Mouse (Mus musculus): ENCODE data around the gene D630045J12Rik. TPM values are rescaled to one million over a fixed set of nuclear protein-coding genes. Genes with fewer than 3 reads are reported as not detected.

D630045J12Rik gene
- 7.8 and 9.5 TPM in 2 replicates for polyA plus RNA-seq (2015; fragmentation: Nextera tagmentation; extraction: Ambion mirVana)

DNA sequence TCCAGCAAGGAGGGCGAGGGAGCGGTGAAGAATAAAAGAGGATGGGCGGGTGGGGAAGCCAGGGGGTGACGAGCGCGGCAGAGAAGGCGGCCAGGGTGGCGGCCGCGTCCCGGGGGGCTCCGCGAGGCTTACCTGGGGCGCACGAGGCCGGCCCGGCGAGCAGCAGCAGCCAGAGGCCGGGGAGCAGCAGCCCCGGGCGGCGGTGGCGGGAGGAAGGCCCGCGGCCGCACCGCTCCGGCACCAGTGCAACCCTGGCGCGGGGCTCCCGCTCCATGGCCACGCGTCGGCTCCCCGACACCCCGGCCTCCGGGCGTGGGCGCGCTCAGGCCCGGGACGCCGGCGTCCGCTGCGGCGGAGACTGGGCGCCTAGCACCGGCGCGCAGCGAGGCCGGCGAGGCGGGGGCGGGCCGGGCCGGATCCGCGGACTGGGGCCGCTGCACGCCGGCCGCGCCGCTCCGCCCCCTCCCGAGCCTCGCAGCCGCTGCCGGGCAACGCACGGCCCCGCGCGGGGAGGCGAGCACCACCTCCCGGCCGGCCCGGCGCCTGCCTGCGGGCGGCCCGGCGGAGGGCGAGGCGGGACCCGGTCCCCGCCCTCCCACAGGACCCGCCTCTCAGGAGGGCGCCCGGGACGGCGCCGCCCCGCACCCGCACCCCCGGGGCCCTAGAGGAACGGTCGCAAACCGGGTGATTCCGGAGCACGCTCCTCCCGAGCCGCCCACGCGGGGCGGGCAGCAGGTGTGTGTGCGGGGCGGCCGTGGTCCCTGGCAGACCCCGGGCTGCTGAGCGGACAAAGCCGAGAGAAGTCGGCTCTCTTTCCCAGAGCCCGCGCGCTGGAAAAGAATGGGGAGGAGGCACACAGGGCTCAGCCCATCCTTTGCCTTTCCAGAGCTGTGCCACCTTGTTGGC, at the start of gene D630045J12Rik:
D630045J12Rik (minus strand) TSS at position 274 of the 906 bp plus-strand sequence.

DNA sequence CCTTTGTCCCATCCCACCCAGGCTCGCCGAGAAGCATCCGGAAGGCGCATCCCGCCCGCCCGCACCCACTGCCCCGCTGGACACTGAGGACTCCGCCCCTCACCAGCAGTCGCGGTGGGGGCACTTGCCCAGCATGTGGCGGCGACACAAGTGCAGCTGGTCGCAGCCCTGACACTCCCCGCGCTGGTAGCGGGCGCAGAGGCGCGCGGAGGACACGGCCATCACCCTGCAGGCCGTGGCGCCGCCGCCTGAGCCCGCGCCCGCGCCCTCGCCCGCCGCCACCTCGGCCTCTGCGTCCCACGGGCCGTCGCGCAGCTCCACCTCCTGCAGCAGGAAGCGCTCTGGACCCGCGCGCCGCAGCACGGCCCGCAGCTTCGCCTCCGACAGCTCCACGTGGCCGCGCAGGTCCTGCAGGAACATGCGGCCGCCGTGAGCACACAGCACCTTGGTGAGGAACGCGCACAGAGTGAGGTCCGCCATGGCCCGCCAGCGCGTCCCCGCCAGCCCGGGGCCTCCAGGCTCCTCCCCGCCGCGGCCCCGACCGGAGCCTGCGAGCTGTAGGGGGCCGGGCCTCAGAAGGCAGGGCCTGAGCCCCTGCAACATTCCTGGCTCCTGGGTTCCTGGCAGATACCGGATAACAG, 45.1 kb upstream of the D630045J12Rik start, which contains the start of gene Zc3hav1l:
Zc3hav1l (minus strand) TSS at position 499 of the 641 bp plus-strand sequence.

DNA sequence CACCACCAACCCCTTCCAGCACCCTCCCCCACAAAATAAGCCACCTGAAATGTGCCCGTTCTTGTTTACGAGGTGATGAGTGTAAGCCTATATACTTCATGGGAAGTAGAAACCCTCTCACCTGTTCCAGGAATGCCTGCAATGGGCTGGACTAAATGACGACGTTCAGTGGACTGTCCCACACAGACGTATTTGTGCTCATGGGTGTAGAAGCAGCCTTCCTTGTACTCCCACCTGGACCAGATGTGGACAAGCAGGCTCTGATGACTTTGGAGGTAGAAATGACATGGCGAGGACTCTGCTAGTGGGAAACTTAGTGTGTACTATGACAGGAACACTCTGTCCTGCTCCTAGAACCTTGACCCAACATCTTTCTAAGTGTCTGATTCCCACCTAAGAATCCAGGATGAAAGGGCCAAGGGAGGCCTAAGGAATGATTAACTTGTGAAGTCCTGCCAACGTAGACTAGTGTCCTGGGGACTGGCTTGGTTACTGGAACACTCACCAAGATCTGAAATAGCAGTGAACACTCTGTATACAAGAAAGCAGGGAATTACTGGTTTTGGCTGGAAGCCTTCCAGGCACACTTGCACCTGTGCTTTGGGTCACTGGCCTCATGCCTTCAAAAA, 129.5 kb downstream of the D630045J12Rik start, which contains the start of gene Atp6v0a4:
Atp6v0a4 (minus strand) TSS at position 380 of the 629 bp plus-strand sequence.

DNA sequence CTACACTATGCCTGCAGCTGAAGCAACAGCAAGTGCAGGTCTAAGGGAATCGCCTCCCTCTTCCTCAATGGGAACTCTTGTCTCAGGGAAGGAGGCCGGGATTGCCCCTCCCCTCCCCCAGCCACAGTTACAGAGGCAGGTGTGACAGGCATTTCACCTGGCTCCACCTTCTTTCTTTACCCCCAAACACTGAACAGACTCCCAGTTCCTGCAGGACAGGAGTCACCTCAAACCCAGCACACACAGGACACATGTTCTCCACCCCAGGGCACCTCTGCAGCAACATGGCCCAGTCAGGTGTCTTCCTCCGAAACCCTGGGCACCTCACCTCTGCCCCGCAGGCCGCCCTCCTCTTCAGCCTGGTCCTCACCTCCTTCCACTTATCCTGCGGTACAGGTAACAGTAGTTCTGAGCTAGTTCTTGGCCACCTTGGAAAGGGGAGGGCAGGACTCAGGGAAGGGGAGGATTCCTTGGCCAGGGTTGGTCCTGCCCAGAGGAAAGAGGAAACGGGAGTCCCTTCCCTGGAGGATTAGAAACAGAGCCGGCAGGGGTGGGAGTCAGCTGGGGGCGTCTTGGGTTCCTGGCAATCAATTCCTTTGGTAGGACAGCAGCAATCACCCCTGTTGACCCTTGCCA, 144.5 kb downstream of the D630045J12Rik start, which contains the start of gene Tmem213:
Tmem213 (plus strand) TSS at position 96 of the 636 bp plus-strand sequence.

Other genes starting within 250 kb of the D630045J12Rik start
- gene Svopl, start 207.0 kb downstream of the D630045J12Rik start, polyA plus RNA-seq (2015; fragmentation: Nextera tagmentation; extraction: Ambion mirVana), result 0.57 and 0.97 TPM in 2 replicates
- gene Tmem213, start 144.8 kb downstream of the D630045J12Rik start, polyA plus RNA-seq (2015; fragmentation: Nextera tagmentation; extraction: Ambion mirVana), result not detected in 2 replicates
- gene Atp6v0a4, start 129.4 kb downstream of the D630045J12Rik start, polyA plus RNA-seq (2015; fragmentation: Nextera tagmentation; extraction: Ambion mirVana), result 0.31 and 0.36 TPM in 2 replicates
- gene Zc3hav1l, start 45.2 kb upstream of the D630045J12Rik start, polyA plus RNA-seq (2015; fragmentation: Nextera tagmentation; extraction: Ambion mirVana), result 3.3 and 3.4 TPM in 2 replicates
- gene Zc3hav1, start 100.6 kb upstream of the D630045J12Rik start, polyA plus RNA-seq (2015; fragmentation: Nextera tagmentation; extraction: Ambion mirVana), result 2.5 and 2.7 TPM in 2 replicates
- gene Ttc26, start 127.5 kb upstream of the D630045J12Rik start, polyA plus RNA-seq (2015; fragmentation: Nextera tagmentation; extraction: Ambion mirVana), result 3.0 and 3.3 TPM in 2 replicates
- 15.9 and 16.3 TPM in 2 replicates for gene Ubn2, start 179.9 kb upstream of the D630045J12Rik start, polyA plus RNA-seq (2015; fragmentation: Nextera tagmentation; extraction: Ambion mirVana)

Data from neural tube, postnatal 0 days (tissue).